Mouse (Mus musculus) lung, postnatal 0 days (tissue): ENCODE measurements around the gene Tfap2c.

Experiments used
- CTCF ChIP-seq: IDR thresholded peaks from 2 replicates; pipeline ENCODE4 v1.5.1; 2016; ENCODE audit warnings: antibody characterized with exemption, mild to moderate bottlenecking
- EP300 ChIP-seq: IDR thresholded peaks from 2 replicates; pipeline ENCODE4 v1.6.1; 2016; ENCODE audit warnings: antibody characterized with exemption, mild to moderate bottlenecking, control low read depth

DNA sequence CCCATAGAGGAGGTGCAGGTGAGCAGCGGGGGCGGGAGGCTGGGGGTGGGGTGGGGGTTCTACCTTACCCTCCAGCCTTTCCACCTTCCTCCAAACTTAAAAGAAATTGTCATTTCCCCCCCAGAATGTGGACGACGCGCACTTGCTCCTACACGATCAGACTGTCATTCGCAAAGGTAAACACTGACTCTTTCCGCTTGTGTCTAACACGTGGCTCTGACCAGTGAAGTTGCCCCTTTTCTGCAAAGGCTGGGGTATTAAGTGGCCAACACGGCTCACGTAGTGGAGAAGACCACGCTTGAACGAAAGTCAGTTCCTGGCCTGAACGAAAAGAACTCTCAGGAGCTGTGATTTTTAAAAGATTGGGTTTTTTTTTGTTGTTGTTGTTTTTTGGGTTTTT, 2.5 kb downstream of the Tfap2c start:
- no peak for TF ChIP-seq CTCF
- no peak for TF ChIP-seq EP300
